Mouse (Mus musculus) B cell, adult 2 months (primary cell): ENCODE measurements around the gene Atg14.
"Not testable (repeated sequence)": the region's sequence is repeated elsewhere in the genome, so short reads cannot be mapped to it uniquely, and the experiment has no call there.

ENCODE experiments used
- DNase-seq, 2 experiments: peaks; one replicate each; pipeline ENCODE4 v3.0.0; 2022

Gene Atg14

DNA sequence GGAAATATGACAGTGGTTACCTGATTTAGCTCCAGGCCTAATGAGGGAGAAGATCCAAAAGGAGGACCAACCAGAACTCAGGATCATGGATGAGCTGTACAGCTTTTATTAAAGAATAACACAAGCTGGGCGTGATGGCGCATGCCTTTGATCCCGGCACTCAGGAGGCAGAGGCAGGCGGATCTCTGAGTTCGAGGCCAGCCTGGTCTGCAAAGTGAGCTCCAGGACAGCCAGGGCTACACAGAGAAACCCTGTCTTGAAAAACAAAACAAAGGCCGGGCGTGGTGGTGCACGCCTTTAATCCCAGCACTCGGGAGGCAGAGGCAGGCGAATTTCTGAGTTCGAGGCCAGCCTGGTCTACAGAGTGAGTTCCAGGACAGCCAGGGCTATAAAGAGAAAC lies at the start of gene Atg14:
Atg14 (minus strand) TSS at position 101 of the 400 bp plus-strand sequence.
- not testable (repeated sequence) for DNase-seq

GRCm38 (mm10) chr14:47618891-47619290 lies 48.4 kb upstream of the Atg14 start:
- DNase-seq = peak; percentile 52 to 63

GRCm38 (mm10) chr14:47613254-47613653 lies 42.8 kb upstream of the Atg14 start:
- no peak for DNase-seq

- DNase-seq = peak; percentile 82 to 83
These were observed 27.5 kb upstream of the Atg14 start for GRCm38 (mm10) chr14:47597942-47598388.

GRCm38 (mm10) chr14:47594426-47595103 lies 24.1 kb upstream of the Atg14 start:
- no peak for DNase-seq

DNA sequence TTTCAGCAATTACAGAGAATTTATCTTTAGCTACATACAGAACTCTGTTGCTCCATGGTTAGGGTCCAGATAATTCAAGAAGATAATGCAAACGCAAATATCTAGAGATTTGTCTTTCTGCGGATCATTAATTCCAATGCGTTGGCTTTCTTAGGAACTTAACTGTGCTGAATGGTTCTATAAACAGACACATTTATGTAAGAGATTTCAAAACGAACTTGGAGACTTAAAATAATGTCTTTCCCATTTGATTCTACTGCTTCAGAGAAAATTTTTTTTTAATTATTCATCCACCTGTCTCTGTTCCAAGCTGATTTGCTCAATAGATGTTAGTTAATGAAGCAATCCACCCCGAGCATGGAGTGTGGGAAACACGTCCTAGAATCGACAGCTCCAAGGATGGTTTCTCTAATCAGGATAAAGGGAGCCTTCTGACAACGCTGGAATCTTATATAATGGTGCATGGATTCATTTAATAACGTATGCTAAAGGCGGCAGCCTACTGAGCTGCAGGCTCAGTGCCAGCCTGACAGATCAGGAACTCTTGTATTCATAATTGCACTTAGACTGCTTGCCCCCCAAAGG lies 20.0 kb upstream of the Atg14 start:
- no peak for DNase-seq

- no peak for DNase-seq
These were observed 19.0 kb upstream of the Atg14 start for GRCm38 (mm10) chr14:47589444-47589843.

DNA sequence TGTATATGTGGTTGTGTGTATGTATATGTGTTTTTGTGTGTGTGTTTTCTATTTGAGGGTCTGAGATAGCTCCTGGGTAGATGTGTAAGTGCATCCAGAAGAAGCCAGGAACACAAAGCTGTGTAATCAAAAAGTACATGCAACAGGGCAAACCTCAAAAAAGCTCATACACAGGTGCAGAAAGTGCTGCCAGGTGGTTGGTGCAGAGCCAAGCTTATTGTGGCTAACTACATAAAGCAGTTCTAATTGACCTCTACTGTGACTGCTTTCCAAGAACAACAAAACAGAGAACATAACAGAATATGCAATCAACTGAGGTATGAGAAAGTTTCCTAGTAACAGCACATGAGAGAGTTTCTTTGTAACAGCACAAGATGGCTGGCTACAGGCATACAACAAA lies 13.9 kb upstream of the Atg14 start:
- no peak for DNase-seq

GRCm38 (mm10) chr14:47581681-47582080 lies 11.2 kb upstream of the Atg14 start:
- peak; percentile 23 to 33 for DNase-seq

DNA sequence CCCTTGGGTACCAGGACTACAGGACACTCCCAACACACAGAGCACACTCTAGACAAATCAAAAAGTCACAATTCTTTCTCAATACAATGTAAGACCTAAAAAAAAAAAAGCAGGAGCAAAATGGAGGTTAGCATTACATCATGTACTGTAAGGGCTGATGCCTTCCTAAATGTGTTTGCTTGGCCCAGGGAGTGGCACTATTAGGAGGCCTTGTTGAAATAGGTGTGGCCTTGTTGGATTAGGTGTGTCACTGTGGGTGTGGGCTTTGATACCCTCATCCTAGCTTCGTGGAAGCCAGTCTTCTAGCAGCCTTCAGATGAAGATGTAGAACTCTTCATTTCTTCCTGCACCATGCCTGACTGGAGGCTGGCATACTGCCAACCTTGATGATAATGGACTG lies 10.8 kb upstream of the Atg14 start:
- peak in 1 of 2 experiments; percentile 3 for DNase-seq

DNA sequence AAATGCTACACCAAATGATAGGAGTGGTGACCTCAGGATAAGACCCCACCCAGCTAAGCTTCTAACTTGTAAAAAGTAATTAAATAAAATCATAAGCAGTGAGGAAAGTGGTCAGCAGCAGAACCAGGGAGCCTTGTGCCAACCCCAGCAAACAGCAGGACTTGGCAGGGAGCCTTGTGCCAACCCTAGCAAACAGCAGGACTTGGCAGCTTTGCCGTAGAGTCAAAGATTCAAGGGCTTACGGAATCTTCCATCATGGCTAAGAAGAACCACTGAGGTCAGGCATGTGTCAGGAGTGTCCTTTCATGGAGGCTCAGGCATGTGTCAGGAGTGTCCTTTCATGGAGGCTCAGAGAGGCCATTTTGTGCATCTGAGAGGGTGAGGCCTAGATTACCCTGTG lies 7.6 kb upstream of the Atg14 start:
- DNase-seq = no peak

DNA sequence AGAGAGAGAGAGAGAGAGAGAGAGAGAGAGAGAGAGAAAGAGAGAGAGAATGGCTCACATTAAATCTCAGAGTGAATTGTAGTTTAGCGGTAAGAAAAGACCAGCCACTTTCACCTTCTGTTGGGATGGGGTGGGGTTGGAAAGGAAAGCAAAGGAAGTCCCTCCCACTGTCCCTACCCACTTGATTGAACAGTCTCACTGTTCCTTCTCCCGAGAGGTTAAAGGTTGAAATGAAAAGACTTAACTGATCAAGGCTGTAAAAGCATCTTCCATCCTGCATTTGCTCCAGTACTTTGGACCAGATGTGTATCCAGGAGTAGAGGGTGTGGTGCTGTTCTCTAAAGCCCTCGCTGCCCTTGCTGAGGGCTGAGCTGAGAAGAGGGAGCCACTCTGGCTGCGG lies 6.2 kb upstream of the Atg14 start:
- no peak for DNase-seq

DNA sequence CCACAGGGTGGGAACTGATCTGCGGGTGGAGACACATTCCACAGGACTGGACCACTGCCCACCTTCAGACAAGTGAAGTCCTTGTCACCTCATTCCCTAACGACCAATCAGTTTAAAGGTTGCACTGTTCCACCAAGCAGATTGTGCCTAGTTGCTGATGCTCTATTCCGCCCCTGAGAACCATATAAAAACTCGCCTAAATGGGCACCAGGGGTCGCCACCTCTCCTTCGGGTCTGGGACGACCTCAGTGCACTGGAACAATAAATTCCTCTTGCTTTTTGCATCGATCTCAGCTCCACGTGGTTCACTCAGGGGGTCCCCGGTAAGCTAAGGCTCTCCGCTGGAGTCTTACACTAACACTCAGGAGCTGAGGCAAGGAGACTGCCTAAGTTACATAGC lies 4.3 kb upstream of the Atg14 start:
- no peak for DNase-seq

DNA sequence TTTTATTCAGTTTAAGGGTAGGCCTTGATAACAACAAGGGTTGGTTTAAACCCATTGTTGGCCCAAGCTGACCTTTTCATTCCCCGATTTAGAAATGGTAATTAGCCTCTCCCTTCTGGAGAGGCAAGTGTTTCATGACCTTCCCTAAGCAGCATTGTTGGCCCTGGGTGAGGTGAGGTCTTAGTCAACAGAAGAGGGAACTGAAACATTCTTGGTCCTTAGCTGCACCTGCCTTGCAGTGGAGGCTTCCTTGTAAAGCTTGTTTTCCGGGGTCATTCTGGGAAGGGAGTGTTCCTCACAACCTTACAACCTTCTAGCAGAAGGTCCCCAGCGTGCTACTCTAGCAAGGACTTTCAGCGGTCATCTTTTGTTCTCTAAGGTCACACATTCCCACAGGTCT lies 2.3 kb upstream of the Atg14 start:
- no peak for DNase-seq

GRCm38 (mm10) chr14:47567962-47568652 lies 2.3 kb downstream of the Atg14 start:
- DNase-seq = peak; percentile 86

DNA sequence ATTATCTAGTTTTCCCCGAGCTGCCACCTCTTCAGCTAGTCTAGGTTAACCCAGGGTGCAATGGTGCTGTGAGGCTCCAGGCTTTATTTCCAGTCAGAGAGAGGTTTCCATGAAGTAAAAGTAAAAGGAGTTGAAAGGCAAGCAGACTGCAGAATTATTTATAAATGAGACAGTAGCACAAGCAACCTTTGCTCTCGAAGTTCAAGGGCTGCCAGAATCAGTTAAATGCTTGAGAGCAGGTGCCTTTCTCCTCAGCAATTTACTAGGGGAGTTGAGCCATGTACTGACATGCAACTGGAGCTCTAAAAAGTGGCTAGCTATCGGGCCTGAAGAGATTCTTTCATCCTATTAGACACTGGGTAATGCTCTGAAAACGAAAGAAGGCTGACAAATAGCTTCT lies 7.3 kb downstream of the Atg14 start:
- DNase-seq = no peak

- no peak for DNase-seq
These were observed 7.9 kb downstream of the Atg14 start for GRCm38 (mm10) chr14:47562530-47562929.

DNA sequence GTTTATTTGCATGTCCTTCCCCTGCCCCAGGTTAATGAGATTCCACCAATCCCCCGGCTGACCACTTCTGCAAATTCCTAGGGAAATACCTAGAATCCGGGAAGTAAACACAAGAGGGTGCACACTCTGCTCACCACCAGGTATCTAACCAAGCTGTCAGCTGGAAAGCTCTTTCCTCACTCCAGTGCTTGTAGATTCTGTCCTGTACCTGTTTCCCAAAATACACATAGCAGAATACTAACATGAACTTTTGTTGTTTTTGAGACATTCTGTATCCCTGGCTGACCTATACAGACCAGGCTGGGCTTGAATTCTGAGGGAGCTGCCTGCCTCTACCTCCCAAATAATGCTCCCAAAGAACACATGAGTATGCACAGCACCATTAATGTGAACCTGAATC lies 9.7 kb downstream of the Atg14 start:
- no peak for DNase-seq

- no peak for DNase-seq
These were observed 15.2 kb downstream of the Atg14 start for GRCm38 (mm10) chr14:47555225-47555624.

DNA sequence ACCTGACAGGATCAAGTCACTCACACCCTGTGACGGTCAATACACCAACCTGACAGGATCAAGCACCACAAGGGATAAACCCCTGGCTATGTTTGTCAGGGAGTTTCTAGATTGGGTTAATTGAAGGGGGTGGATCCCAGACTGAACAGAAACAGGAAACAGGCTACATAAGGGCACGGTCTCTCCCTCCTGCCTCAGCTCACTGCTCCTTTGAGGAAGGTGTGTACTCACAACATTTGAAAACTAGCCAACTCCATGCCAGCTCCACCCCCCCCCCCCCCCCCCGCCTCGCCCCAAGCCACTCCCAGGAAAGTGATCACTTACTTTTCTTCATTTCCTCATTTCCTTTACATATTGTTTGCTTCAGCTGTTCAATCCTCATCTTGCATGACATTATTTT lies 16.2 kb downstream of the Atg14 start:
- DNase-seq = no peak

- no peak for DNase-seq
These were observed 17.1 kb downstream of the Atg14 start for GRCm38 (mm10) chr14:47553380-47553779.

GRCm38 (mm10) chr14:47551668-47552067 lies 18.8 kb downstream of the Atg14 start:
- DNase-seq = no peak

- DNase-seq = no peak
These were observed 25.6 kb downstream of the Atg14 start for GRCm38 (mm10) chr14:47544877-47545276.

DNA sequence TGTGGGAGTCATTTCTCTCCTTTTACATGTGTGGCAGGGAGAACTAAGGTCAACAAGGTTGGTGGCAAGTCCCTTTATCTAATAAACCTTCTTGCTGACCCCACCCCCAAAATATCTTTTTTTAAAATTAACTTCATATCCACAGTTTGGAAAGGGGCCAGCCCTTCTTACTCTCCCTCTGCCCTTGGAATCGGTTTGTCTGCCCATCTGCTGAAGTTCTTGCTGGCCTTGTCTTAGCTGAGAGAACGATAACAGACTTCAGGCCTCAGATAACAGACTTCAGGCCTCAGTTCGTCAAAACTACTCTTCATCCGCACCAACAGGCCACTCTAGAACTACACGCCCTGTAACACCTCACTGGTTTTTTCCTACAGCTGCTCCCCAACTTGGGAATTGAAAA lies 26.2 kb downstream of the Atg14 start:
- no peak for DNase-seq
